Mouse (Mus musculus) kidney, adult 2 months (tissue): ENCODE data around the gene Psmd3. TPM values are rescaled to one million over a fixed set of nuclear protein-coding genes. Genes with fewer than 3 reads are reported as not detected.
"Not testable (repeated sequence)": the region's sequence is repeated elsewhere in the genome, so short reads cannot be mapped to it uniquely, and the experiment has no call there.

Source experiments
- DNase-seq: peaks from one replicate; pipeline ENCODE4 v3.0.0; 2021
- H3K27ac ChIP-seq: fragments of 200-500 bp; 2 replicates; pipeline ENCODE4 v1.5.1; 2012; ENCODE audit warnings: low read depth, low read length, control low read depth, inconsistent platforms; ENCODE audit not compliant: insufficient read depth
- H3K27me3 ChIP-seq: fragments of 200-500 bp; replicated peaks from 2 replicates; pipeline ENCODE4 v1.6.1; 2012; ENCODE audit warnings: mild to moderate bottlenecking, moderate library complexity, low read length, inconsistent platforms; ENCODE audit not compliant: control insufficient read depth, insufficient read depth
- H3K36me3 ChIP-seq: fragments of 200-500 bp; 2 replicates; pipeline ENCODE4 v1.6.1; 2012; ENCODE audit warnings: mild to moderate bottlenecking, moderate library complexity, low read length, inconsistent platforms; ENCODE audit not compliant: control insufficient read depth, insufficient read depth
- H3K4me1 ChIP-seq: fragments of 200-500 bp; 2 replicates; pipeline ENCODE4 v1.6.1; 2011; ENCODE audit warnings: low read length; ENCODE audit not compliant: control insufficient read depth, insufficient read depth
- H3K4me3 ChIP-seq: fragments of 200-500 bp; 2 replicates; pipeline ENCODE4 v1.5.1; 2011; ENCODE audit warnings: mild to moderate bottlenecking, low read depth, low read length, control low read depth; ENCODE audit not compliant: insufficient read depth
- CTCF ChIP-seq: fragments of 200-500 bp; conservative IDR thresholded peaks from 2 replicates; pipeline ENCODE4 v1.5.1; 2011; ENCODE audit warnings: low read depth, mild to moderate bottlenecking, control low read depth, low read length, moderate library complexity, mixed read lengths; ENCODE audit not compliant: insufficient read depth, insufficient read length
- POLR2A ChIP-seq: fragments of 200-500 bp; IDR thresholded peaks from one replicate; pipeline ENCODE4 v1.6.1; 2011; ENCODE audit warnings: low read depth, low read length, control low read depth
- WGBS: fragments of 180-500 bp; shearing (Covaris S2); methylation state at CpG from one replicate; pipeline ENCODE4 v1.1.7; 2018; 5-methylcytosine and 5-hydroxymethylcytosine counted together
- polyA plus RNA-seq: library from polyadenylated mRNA; depleted of rRNA; stranded (reverse); fragments of >200 nt; gene quantifications from 2 replicates; pipeline ENCODE4 v1.2.3, GENCODE M21; 2012

The Psmd3 gene
- polyA plus RNA-seq, 1 experiment: 307 TPM

DNA sequence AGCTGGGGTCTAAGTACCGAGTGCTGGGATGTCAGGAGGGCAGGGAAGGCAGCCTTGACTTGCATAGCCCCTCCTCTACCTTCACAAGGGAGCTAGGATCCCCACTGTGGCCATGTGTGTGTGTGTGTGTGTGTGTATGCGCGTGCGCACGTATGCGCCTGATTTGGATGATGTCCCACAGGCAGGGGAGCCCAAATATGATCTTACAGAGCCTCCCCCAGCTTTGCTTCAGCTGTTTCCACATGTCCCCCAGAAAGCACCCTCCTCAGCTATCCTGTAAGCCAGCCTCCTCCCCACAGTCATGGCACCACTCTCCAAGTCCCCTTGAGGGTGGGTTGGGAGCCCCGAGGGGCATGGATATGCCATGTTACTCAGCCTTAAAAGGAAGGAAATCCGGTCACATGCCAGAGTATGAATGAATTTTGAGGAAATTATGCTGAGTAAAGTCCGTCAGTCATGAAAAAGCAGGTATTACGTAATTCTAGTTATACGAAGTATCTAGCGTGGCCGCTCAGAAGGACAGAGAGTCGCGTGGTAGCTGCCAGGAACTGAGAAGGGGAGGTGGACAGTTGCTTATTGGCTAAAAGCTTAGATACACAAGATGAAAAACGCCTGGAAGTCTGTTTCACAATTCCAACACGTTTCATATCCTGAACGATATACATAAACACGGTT is 26.1 kb downstream of the Psmd3 start:
- WGBS: 42% methylated on average over 19 of the region's 19 CpGs
- TF ChIP-seq CTCF (no peak), POLR2A (no peak)
- peaks cover 21% of the 10 kb centered on the region for H3K4me1 ChIP-seq

DNA sequence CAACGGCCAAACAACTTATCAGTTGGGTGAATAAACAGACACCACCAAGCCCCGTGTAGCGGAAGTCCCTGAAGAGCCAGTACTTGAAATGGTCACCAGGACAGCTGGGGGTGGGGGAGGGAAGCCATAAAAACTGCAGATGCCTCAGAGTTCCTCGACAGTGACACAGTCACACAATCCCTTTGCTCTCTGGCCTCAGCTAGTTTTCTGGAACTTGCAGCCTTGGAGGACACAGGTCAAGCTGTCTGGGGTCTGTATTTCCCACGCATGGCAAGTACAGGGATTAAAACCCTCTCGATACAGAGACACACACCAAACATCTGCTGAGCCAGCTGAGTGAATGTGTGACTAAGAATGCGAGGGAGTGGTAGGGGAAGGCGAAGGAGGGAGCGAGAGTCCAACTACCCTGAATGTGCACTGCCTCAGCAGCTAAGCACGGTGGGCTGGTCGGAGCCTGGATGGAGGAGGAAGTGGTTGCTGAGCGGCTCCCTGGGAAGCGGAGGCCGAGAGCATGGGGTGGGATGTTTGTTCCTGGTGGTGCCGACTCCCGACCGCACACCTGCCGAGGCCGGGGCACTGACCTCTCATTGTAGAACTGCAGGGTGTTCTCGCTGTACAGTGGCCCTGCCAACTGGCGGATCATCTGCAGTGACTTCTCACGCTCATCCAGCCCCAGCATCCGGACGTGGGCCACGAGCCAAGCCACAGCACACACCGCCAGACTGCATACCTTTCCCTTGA is 26.8 kb downstream of the Psmd3 start:
- peak overlapping the region; percentile 41 for H3K27ac ChIP-seq
- no peaks in the 10 kb centered on the region for H3K27me3 ChIP-seq
- peak; percentile 88 for DNase-seq
- no peaks in the 10 kb centered on the region; the same call in 1 of the 2 replicates for H3K36me3 ChIP-seq
- TF ChIP-seq POLR2A: no peak
- no peak for TF ChIP-seq CTCF
- H3K4me1 ChIP-seq: peaks cover 21% of the 10 kb centered on the region
- H3K4me3 ChIP-seq: no peak overlapping the region
- 25% methylated on average over 26 of the region's 26 CpGs for WGBS

More for the DNA sequence above, 26.1 kb downstream of the Psmd3 start:
- no peak overlapping the region for H3K4me3 ChIP-seq
- no peaks in the 10 kb centered on the region for H3K27me3 ChIP-seq
- peak; percentile 66 for DNase-seq
- no peaks in the 10 kb centered on the region; the same call in 1 of the 2 replicates for H3K36me3 ChIP-seq
- no peak overlapping the region for H3K27ac ChIP-seq

DNA sequence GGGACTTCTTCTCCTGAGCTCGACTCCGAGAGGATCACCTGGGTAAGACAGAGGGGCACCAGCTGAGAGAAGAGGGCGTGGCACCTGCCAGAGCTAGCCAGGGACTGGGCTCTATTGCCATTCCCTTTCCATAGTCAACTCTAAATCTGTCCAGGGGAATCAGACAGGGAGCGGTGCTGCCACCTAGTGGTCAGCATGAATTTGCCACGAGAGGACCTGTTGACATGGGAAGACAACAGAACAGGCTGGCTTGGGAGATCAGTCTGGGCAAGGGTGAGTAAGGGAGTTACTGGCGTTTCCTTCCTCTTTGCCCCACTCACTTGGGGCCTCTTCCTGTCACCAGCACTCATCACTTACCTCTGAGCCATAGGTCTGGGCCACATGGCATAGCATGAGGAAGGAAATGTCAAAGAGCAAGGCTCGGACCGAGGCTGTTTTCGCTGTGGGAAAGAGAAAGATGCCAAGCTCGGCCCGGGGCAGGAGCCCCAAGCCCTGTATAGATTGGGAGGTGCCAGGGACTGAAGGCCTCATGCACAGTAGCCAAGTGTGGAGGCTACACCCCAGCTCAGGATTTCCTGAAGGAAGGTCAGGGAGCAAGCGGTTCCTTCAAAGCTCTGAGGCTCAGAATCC is 28.2 kb downstream of the Psmd3 start:
- DNase-seq: peak; percentile 89
- H3K36me3 ChIP-seq: no peaks in the 10 kb centered on the region; the same call in 1 of the 2 replicates
- H3K4me1 ChIP-seq: peaks cover 21% of the 10 kb centered on the region
- peak overlapping the region; percentile 10; the same call in 1 of the 2 replicates for H3K27ac ChIP-seq
- TF ChIP-seq POLR2A: no peak
- TF ChIP-seq CTCF: peak; percentile 96
- H3K4me3 ChIP-seq: no peak overlapping the region
- H3K27me3 ChIP-seq: no peaks in the 10 kb centered on the region
- 31% methylated on average over 12 of the region's 12 CpGs for WGBS

DNA sequence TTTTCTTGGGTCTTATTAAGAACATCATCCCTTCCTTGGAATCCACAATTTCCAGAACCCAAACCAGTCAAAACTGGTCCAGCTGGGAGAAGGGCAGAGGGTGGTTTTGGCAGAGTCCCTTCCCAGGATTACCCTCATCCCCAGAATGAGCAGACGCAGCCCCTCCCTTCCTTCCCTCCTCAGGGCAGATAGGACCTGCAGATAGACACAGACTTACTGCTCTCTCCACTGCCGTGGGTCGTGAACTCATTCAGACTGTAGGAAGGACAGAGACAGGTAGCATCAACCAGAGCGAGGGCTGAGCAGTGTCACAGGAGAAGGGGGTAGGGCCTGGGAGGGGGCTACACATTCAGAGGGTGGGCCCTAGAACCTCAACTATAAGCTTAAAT is 28.7 kb downstream of the Psmd3 start:
- DNase-seq: no peak
- Histone ChIP-seq H3K27ac (peak overlapping the region; percentile 10; the same call in 1 of the 2 replicates), H3K4me1 (peaks cover 21% of the 10 kb centered on the region), H3K4me3 (no peak overlapping the region), H3K27me3 (no peaks in the 10 kb centered on the region), H3K36me3 (no peaks in the 10 kb centered on the region; the same call in 1 of the 2 replicates)
- TF ChIP-seq POLR2A (no peak), CTCF (no peak)
- WGBS: 64% methylated on average over 4 of the region's 4 CpGs

DNA sequence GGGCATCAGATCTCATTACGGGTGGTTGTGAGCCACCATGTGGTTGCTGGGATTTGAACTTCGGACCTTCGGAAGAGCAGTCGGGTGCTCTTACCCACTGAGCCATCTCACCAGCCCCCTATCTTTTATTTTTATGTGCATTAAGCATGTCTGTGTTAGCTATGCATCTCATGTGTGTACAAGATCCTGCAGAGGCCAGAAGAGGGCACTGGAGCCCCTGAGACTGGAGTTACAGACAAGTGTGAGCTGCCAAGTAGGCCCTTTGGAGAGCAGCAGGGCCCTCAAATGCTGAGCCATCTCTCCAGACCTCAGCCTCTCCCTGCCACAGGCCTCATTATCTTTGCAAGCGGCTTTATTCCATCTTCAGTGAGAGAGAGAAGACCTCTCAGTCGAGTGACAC is 29.7 kb downstream of the Psmd3 start:
- WGBS: 67% methylated on average over 6 of the region's 6 CpGs
- H3K4me1 ChIP-seq: peaks cover 21% of the 10 kb centered on the region
- DNase-seq: peak; percentile 35
- not testable (repeated sequence) for H3K36me3 ChIP-seq, H3K4me3 ChIP-seq, H3K27ac ChIP-seq, H3K27me3 ChIP-seq
- peak; percentile 40 for TF ChIP-seq CTCF

DNA sequence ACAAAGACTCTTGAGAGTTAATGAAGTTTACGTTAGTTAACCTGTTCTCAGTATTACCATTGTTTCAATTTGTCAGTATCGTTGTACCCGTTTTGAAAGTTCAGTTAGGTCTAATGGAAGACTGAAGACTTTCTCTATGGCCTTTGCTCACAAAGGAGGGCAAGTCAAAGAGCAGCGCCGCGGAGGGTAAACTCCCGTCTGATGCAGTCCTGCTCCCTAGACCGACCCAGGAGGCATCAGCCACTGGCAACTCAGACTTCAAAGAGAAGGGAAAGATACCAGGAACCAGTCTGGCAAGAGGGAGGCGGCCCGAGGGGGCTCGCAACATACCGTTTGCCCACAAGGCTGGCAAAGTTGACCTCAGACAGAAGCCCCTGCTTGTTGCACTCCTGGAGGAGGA is 31.3 kb downstream of the Psmd3 start:
- H3K4me1 ChIP-seq: peaks cover 15% of the 10 kb centered on the region
- H3K36me3 ChIP-seq: no peaks in the 10 kb centered on the region
- no peaks in the 10 kb centered on the region for H3K27me3 ChIP-seq
- H3K4me3 ChIP-seq: no peak overlapping the region
- no peak overlapping the region for H3K27ac ChIP-seq
- DNase-seq: peak; percentile 52
- no peak for TF ChIP-seq CTCF
- 59% methylated on average over 12 of the region's 12 CpGs for WGBS

DNA sequence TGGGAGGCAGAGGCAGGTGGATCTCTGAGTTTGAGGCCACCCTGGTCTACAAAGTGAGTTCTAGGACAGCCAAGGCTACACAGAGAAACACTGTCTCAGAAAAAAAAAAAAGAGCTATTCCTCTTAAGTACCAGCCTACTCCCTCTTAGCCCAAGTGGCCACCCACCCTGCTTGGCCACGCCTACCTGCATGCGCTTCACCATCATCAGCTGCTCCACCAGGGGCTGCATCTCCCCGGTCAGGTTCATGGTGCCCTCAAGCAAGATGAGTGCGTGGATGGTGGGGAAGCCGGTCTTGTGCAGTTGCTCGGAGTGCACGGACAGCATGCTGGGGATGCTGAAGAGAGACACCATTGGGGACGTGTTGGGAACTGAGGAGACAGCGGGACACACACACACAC is 33.6 kb downstream of the Psmd3 start:
- no peak for DNase-seq
- no peak overlapping the region for H3K27ac ChIP-seq
- no peak overlapping the region for H3K4me3 ChIP-seq
- 97% methylated on average over 9 of the region's 9 CpGs for WGBS
- H3K36me3 ChIP-seq: no peaks in the 10 kb centered on the region
- TF ChIP-seq CTCF (no peak), POLR2A (no peak)
- no peaks in the 10 kb centered on the region for H3K27me3 ChIP-seq
- H3K4me1 ChIP-seq: no peaks in the 10 kb centered on the region; the same call in 1 of the 2 replicates
